Mouse (Mus musculus) stomach, postnatal 0 days (tissue): ENCODE data around the gene Olfr669.

Experiments used
- CTCF ChIP-seq: IDR thresholded peaks from 2 replicates; pipeline ENCODE4 v1.5.1; 2016; ENCODE audit warnings: antibody characterized with exemption, low read depth, mild to moderate bottlenecking, moderate library complexity
- EP300 ChIP-seq: optimal IDR thresholded peaks from 2 replicates; pipeline ENCODE3; 2016; ENCODE audit warnings: antibody characterized with exemption

GRCm38 (mm10) chr7:104895852-104896251, 38.2 kb upstream of the Olfr669 start, which contains the start of gene Olfr666:
- no peak for TF ChIP-seq CTCF
- no peak for TF ChIP-seq EP300
